Mouse (Mus musculus) cerebellum, adult 2 months (tissue): ENCODE data around the gene Ccdc39.

Source experiments
- CTCF ChIP-seq: fragments of 200-500 bp; IDR thresholded peaks from 2 replicates; pipeline ENCODE4 v1.5.1; 2011; ENCODE audit warnings: low read depth, mild to moderate bottlenecking, control low read depth, low read length, moderate library complexity, borderline replicate concordance; ENCODE audit not compliant: insufficient read depth
- POLR2A ChIP-seq: fragments of 200-500 bp; IDR thresholded peaks from 2 replicates; pipeline ENCODE4 v1.6.1; 2011; ENCODE audit warnings: low read length, control low read depth, borderline replicate concordance; ENCODE audit not compliant: insufficient read depth

DNA sequence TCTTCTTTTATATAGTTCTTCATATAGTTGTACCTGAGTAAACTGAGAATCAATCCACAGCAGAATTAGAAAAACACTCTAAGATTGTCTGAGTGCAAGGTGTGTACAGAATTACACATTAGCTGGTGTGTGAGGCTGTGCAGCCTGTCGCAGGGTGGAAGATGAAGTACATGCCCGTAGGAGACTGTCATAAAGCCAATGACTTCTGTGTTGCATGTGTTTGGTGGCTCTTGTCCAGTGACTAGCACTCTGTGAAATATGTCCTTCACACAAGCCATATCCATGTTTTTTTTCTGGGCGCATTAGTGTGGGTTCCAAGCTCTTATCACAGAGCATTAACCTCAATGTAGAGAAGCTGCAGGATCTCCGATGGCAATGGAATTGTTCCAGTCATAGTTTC, 6.7 kb upstream of the Ccdc39 start:
- no peak for TF ChIP-seq CTCF
- no peak for TF ChIP-seq POLR2A
